Mouse (Mus musculus) kidney, adult 8-10 months (tissue): ENCODE results near the gene Spop.

Experiments used
- DNase-seq, 2 experiments: peaks; one replicate each; pipeline ENCODE4 v3.0.0; 2022

The Spop gene

GRCm38 (mm10) chr11:95423505-95423904 is 9.6 kb downstream of the Spop start:
- no peak for DNase-seq

DNA sequence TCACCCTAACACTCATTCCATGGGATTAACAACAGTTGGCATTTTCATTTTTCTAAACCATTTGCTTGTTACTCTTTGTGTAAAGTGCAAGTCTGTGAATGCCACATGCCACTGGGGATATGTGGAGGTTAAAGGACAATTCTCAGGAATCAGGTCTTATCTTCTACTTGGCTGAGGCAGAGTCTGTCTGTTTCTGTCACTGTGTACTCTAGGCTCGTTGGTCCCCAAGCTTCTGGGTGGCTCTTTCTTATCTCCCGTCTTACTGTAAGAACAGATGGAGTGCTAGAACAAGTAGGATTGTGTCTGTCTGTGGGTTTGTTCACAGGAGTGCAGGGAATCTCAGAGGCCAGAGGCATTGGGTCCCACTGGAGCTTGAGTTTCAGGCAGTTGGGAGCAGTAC is 17.5 kb downstream of the Spop start:
- no peak for DNase-seq

DNA sequence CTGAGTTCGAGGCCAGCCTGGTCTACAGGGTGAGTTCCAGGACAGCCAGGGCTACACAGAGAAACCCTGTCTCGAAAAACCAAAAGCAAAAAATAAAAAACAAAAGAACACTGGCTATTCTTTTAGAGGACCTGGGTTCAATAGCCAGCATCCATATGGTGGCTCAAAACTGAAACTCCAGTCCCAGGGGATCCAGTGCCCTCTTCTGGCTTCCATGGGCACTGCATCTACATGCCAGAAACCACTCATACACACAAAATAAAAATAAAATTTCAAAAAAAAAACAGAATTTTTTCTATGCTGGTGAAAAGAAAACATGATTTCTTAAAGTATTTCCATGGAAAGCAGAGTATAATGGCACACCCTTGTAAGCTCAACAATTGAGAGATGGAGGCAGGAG is 18.3 kb downstream of the Spop start:
- DNase-seq: peak in 1 of 2 experiments; percentile 39

DNA sequence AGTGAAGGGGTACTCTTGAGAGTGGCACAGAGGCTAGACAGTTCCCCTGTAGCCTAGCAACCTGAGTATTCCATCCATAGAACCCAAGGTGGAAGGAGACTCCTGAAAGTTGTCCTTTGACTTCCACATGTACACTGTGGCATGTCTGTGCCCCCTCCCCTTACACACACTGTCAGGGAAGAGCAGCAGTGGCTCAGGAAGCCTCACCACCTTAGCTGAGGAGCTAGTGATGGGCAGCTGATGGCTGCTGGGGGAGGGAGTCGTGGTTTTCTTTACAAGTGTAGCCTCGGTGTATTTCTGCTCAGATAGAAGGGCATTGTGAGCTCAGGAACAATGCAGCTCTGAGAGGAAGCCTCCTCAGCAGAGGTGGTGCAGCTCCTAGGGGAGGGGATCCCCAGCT is 31.5 kb downstream of the Spop start:
- no peak for DNase-seq

- no peak for DNase-seq
These were observed 32.9 kb downstream of the Spop start for GRCm38 (mm10) chr11:95446580-95447305.

GRCm38 (mm10) chr11:95448346-95448745 is 34.5 kb downstream of the Spop start:
- no peak for DNase-seq

- DNase-seq: no peak
These were observed 41.5 kb downstream of the Spop start for GRCm38 (mm10) chr11:95455331-95455730.

- no peak for DNase-seq
These were observed 47.0 kb downstream of the Spop start for GRCm38 (mm10) chr11:95460872-95461271.

GRCm38 (mm10) chr11:95462168-95462567 is 48.3 kb downstream of the Spop start:
- DNase-seq: no peak

- no peak for DNase-seq
These were observed 53.9 kb downstream of the Spop start for GRCm38 (mm10) chr11:95467731-95468130.

DNA sequence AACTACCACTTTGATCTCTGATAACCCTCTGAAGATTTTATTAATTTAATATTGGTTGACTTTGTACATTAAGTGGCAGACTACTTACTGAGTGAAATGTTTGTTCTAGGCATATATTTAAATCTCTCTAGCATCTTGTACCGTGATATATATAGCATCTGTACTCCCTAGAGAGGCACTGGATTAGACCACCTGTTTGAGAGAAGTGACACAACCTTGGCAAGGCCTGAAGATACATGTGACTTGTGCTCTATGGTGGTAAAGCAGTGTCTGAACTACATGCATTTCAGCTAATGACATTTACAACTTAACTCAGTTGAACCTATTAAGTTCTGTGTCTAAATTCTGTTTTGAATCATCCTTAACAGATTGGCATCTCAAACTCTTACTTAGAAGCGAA is 59.1 kb downstream of the Spop start:
- DNase-seq: no peak

DNA sequence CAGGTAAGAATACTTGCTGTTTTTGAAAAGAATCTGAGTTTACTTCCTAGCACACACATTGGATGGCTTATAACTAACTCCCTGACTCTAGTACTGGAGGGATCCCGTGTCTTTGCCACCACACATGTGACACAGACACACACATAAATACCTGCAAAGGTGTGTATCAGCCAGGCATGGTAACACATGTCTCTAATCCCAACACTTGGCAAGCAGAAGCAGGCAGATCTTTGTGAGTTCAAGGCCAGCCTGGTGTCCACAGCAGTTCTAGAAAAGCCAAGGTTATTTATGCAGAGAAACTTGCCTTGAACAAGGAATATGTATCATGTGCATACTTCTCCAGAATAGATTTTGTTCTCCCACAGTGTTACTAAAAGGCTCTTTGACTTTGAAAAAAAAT is 59.6 kb downstream of the Spop start:
- no peak for DNase-seq

- DNase-seq: no peak
These were observed 62.4 kb downstream of the Spop start for GRCm38 (mm10) chr11:95476323-95476722.

GRCm38 (mm10) chr11:95479458-95479857 is 65.6 kb downstream of the Spop start:
- DNase-seq: no peak

DNA sequence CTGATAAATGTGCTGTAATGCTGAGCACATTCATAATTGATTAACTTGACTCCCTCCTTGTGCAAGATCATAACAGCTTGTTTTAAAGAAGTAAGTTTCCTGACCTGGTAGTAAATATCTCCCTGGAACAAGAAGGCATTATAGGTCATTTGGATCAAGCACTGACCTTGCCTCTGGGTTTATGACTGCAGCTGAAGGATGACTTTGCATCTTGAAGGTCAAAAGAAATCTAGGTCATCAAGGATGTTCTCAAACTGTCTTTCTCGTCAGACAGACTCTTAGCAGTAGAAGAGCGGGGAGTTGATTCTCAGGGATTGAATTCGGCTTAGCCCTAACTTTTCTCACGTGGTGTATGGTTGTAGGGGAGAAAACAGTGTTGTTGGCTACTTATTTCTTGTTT is 66.8 kb downstream of the Spop start:
- DNase-seq: no peak

DNA sequence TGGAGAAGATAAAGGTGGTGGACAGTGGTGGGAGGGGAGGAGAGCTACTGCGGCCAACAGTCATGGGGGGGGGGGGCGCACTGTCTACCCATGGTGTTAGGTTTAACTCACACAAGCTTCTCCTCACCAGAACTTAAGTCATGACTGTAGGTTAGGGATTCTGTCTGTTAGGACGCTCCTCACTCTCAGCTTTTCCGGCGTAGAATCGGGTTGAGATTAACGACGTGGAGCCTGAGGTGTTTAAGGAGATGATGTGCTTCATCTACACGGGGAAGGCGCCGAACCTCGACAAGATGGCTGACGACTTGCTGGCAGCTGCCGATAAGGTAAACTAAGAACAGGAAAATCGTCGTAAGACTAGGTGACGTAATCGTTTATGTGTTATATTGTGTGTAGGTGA is 71.8 kb downstream of the Spop start:
- no peak for DNase-seq

DNA sequence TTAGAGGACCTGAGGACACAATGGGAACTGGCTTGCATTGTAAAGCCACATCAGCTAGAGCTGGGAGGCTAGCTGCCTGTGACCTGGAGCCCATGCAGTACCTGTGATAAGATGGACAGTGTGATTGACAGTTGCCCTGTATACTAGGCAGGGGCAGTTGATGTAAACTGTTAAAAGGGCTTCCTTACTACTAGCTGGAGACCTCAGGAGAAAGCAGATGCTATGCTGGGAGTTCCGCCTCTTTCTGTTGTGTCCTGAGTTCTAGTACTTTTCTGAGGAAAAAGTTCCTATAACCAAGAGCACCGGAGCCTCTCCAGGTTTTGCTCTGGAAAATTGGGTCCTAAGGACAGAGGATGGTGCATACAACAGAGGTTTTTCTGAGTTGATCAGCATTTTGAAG is 73.4 kb downstream of the Spop start:
- DNase-seq: no peak

- DNase-seq: no peak
These were observed 76.2 kb downstream of the Spop start for GRCm38 (mm10) chr11:95490104-95490503.

GRCm38 (mm10) chr11:95492256-95492655 is 78.4 kb downstream of the Spop start:
- no peak for DNase-seq

- no peak for DNase-seq
These were observed 79.1 kb downstream of the Spop start for GRCm38 (mm10) chr11:95493010-95493409.

GRCm38 (mm10) chr11:95493950-95494349 is 80.1 kb downstream of the Spop start:
- no peak for DNase-seq

- no peak for DNase-seq
These were observed 80.5 kb downstream of the Spop start for GRCm38 (mm10) chr11:95494374-95494773.

GRCm38 (mm10) chr11:95495883-95496282 is 82.0 kb downstream of the Spop start:
- no peak for DNase-seq

DNA sequence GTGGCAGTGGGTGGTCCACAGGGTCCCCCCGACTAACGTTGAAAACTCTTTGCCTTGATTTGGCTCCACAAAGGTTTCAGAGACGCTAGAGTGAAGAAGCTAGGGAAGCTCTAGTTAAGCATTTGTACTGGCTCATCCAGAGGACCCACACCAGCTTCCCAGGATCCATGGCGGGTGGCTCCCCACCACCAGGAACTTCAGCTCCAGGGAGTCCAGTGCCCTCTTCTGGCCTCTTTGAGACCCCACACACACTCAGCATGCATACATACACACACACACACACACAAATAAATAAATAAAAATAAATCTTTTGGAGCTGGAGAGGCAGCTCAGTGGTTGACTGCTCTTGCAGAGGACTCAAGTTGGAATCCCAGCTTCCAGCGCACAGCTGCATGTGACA is 84.0 kb downstream of the Spop start:
- no peak for DNase-seq

- no peak for DNase-seq
These were observed 86.5 kb downstream of the Spop start for GRCm38 (mm10) chr11:95500412-95500811.
